Mouse (Mus musculus) retina, postnatal 1 day (tissue): ENCODE results near the gene Clcc1.

ENCODE experiments used
- DNase-seq: peaks from one replicate; pipeline ENCODE4 v3.0.0-alpha.2; 2012

Clcc1 gene

DNA sequence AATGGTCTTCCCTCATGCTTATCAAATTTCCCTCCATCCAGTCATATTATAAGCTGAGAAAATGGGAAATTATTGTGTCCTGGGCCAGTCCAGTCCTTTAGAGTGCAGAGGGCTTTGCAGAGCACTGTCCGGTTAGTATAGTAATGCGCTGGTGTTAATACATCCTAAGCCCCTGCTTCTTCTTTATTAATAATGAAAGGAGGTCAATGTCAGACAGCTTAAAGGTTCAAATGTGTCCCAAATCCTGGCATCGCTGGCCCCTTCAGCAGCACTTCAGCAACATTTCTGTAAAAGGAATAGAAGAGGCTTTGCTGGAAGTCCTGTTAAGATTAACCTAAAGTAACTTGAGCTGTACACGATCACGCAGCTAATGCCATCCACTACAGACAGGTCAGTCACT, 57.6 kb downstream of the Clcc1 start:
- peak; percentile 15 for DNase-seq

DNA sequence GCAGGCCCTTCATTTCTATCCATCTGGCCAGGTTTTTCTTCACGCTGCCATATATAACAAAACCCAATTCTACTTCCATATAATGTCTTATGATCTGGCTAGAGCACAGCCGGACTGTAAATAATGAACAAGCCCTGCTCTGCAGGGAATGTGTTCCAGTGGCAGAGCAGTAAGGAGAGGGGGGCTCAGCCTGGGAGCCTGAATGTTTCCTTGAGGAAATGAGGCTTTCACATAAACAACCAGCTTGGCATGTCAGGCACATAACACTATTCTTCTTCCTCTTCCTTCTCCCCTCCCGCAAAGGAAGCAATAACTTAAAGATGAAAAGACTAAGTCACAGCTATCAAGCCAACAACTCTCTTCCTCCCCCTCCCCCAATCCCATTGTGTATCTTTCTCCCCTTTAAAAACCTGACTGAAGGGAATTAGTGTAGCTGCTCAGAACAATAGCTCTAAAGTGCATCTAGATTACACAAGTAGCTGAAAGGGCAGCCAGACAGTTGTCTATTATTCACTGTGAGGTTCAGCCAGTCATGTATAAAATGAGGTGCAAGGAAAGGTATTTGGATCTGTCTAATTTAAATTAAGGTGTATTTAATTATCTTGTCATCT, 59.5 kb downstream of the Clcc1 start:
- peak; percentile 43 for DNase-seq

GRCm38 (mm10) chr3:108714837-108715236, 61.1 kb downstream of the Clcc1 start:
- DNase-seq = no peak

- no peak for DNase-seq
Observed at GRCm38 (mm10) chr3:108717896-108718502, 64.3 kb downstream of the Clcc1 start.

GRCm38 (mm10) chr3:108719357-108719756, 65.6 kb downstream of the Clcc1 start:
- no peak for DNase-seq

DNA sequence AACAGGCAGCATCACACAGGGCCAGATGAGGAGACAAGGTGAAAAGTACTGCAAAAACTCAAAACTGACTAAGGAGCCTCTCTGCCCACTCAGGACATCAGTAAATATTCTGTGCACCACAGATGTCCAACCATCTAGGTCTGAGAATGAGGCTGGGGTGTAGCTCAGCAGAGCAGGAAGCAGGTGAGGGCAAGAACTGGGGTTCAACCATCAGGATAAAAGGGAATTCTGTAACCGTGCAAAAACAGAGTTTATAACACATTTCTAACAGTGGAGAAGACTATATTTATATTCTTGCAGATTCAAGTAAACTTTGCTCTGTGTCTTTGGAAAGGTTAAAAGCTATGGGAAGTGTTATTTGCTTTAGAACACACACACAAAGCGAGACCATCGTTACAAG, 66.0 kb downstream of the Clcc1 start:
- DNase-seq = no peak

GRCm38 (mm10) chr3:108721076-108721991, 67.6 kb downstream of the Clcc1 start:
- peak; percentile 15 for DNase-seq

DNA sequence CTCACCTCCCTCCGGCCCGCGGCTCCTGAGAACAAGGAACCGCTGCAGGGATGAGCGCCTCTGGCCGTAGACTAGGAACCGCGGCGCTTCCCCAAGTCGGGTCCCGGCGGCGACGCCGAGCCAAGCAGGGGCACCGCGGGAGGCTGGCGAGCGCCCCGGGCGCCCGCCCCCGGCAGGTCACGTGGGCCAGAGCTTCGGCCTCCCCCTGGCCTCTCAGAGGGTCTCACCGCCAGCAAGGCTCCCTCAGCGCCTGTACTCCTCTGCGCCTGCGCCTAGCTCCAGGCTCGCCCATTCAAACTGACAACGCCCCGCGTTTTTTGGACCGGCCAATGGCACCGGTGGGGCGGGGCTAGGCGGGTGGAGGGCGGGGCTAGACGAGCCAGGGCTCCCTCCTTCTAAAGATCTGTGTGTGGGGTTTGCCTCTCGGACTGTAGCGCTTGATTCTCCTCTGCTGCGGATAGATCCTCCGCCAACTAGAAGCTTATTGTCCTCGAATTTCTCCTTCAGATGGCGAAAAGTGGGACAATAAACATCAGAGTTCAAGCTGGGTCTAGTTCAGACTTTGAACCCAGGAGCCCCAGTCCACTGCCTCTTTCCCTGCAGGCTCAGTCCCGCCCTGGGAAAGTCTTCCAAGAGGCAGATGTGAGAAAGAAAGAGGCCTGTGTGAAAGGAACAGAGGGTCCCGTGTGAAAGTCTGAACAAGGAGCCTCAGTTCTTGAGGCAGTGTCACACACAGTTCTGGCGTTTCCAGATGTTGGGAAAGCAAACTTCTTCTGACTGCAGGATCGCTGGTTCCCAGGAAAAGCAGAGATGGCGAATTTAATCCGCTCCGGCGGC, 68.5 kb downstream of the Clcc1 start, which contains the start of gene Gpsm2:
Gpsm2 (minus strand) TSS at position 274 of the 837 bp plus-strand sequence.
- peak; percentile 99 for DNase-seq

DNA sequence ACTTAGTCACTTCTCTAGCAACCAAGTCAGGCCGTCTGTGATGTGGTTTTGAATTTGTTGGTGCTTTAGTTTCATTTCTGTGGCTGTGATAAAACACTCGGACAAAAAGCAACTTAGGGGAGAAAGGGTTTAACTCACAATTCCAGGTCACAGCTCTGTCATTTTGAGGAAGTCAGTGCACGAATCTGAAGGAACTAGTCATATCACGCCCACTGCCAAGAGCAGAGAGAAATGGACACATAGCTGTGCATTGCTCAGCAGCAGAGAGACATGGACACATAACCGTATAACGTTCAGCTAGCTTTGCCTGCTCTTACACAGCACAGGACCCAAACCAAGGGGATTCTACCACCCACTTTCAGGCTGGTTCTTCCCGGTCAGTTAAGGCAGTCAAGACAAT, 72.7 kb downstream of the Clcc1 start:
- DNase-seq = no peak

- DNase-seq = no peak
Observed at GRCm38 (mm10) chr3:108727344-108727743, 73.6 kb downstream of the Clcc1 start.

DNA sequence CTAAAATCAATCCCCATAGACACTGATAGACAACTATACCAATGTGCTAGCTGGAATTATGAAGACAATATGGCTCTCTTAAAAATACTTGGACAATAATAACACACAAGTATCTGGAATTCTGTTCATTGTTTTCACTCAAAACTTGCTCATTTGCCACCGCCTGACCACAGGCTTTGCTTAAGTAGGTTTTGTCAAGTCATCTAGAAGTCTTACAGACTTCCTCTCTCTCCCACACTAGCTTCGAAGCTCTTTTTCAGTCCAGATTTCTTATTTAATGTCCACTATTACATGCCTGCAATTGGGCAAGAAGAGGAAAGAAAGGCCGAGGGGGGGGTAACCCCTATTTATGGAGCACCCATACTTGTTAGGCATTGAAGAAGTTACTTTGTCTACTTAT, 74.1 kb downstream of the Clcc1 start:
- no peak for DNase-seq
